3 mouse cellular contexts compared by ENCODE assay signal in the genomic region with DNA sequence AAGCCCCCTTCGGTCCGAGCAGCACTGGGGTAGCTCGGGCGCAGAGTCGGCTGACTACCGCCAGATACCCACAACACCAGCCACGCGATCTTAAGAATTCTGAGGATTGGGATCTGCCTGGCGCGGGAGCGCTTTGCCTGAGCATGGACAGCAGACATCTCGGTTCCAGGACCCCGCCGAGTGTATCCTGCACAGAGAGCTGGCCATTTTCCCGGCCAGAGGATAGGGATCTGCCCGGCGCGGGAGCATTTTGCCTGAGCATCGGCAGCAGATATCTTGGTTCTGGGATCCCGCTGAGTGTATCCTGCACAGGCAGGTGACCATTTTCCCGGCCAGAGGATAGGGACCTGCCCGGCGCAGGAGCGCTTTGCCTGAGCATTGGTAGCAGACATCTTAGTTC. TPM values are rescaled to one million over a fixed set of nuclear protein-coding genes. Genes with fewer than 3 reads are reported as not detected.
"Had no signal": no experiment of that assay in that cellular context is flagged by ENCODE, and none has a peak within 500 bp of the region (broad histone marks: within the 10 kb centered on the region; RNA-seq: fewer than 3 reads in every experiment).

No protein-coding gene starts in this region.

RNA-seq across cellular contexts. Expression of gene Clca3a1, which starts 22.4 kb away (rescaled TPM):
- total RNA-seq: monocyte, adult 5-6 weeks had no signal
- polyA plus RNA-seq: macrophage; midbrain, embryonic 11.5 days had no signal
